Mouse (Mus musculus): ENCODE measurements around the gene Ebf1.

DNA sequence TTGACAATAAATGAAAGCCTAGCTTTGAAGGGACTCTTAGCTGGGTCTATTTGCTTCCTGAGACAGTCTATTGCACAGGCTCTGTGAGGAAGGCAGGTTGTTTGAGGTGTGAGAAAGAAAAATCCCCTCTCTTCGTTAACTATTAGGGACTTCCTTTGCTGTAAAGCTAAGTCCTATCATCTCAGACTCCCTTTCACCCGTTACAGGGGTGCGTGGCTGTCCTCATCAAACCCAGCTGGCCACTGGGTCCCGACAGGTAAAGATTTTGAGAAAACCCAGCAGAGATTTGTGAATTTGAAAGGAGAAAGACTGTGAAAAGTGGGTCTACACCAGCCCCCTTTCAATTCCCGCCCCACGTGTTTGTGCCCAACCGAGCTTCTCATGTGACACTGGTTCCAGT, 127.3 kb downstream of the Ebf1 start:
- TF ChIP-seq CTCF (IDR thresholded peaks at IDR 0.05; ENCODE audit: low read depth) (no peak), EP300 (IDR thresholded peaks at IDR 0.05; ENCODE audit: low read depth) (no peak)
